Comparison of ENCODE assay signal across 8 mouse cellular contexts in the genomic region with DNA sequence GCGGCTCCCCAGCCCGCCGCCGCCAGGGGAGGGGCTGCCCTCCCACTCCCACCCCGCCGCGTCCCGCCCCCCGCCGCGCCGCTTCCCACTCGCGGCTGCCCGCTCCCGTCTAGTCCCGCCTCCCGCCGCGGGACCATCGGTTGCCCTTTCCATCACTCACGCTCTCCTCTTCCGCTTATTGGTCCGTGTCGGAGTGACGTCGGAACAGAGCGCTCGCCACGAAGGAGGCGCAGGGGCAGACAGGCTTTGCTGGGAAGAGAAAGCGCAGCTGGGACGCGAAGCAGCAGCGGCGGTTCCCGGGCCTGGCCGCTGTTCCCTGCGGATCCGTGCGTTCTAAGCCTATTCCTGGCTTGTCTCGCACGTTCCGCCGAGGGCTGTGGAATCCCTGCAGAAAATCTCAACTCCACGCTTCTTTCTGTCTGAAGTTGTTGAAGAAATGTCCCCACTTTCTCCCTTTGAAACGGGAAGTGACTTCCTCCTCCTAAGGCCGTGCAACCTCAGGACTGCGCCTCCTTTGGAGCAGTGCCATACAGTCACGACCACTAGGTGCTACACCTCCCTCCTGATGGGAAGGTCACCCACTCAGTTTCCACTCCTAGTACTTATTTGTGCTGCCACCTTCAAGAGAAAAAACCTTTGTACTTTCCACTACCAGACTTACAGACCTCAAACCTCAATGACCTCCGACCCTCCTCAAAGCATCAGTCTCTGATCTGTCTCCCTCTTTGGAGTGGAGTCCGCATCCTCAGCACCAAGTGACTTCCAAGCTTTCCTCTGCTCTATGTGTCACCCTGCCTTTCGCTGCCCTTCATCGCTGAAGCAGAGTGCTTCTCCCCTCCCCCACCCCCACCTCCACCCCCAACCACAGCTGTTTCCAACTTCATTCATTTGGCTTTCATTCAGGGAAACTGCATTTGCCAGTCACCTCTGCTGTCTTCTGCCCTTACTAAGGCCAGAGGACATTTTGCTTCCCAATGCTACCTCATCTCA. TPM values are rescaled to one million over a fixed set of nuclear protein-coding genes. Genes with fewer than 3 reads are reported as not detected.
DNase-seq lines count a peak whose midpoint lies in the region; ATAC-seq and TF ChIP-seq lines count a peak whose summit lies in the region.

A gene (minus strand): TSS at position 810 of the 990 bp plus-strand sequence.

- WGBS in forebrain, embryonic 12.5 days, result under 1% methylated on average over 41 of the region's 54 CpGs
- WGBS in heart, postnatal 0 days, result under 1% methylated on average over 39 of the region's 54 CpGs
- 1% methylated on average over 48 of the region's 54 CpGs for WGBS in liver, embryonic 16.5 days (ENCODE audit: insufficient replicate concordance)
- WGBS in neural tube, embryonic 13.5 days, result under 1% methylated on average over 44 of the region's 54 CpGs

- H3K4me2 ChIP-seq in forebrain, embryonic 12.5 days, result peak within 1 kb of the TSS; percentile 83
- H3K4me2 ChIP-seq in heart, postnatal 0 days (ENCODE audit: low read depth, low read length), result peak within 1 kb of the TSS; percentile 98
- H3K4me2 ChIP-seq in liver, embryonic 16.5 days (ENCODE audit: low read depth, low read length), result peak within 1 kb of the TSS; percentile 93
- H3K4me2 ChIP-seq in neural tube, embryonic 13.5 days, result peak within 1 kb of the TSS; percentile 74

- peak within 1 kb of the TSS; percentile 88 for H3K4me3 ChIP-seq in E14TG2a.4 (replicated peaks; ENCODE audit: low read length)
- peak within 1 kb of the TSS; percentile 89 for H3K4me3 ChIP-seq in forebrain, embryonic 12.5 days (replicated peaks)
- H3K4me3 ChIP-seq in heart, postnatal 0 days (ENCODE audit: low read depth, low read length), result peak within 1 kb of the TSS; percentile 74
- H3K4me3 ChIP-seq in liver, embryonic 16.5 days (ENCODE audit: low read depth, low read length), result peak within 1 kb of the TSS; percentile 70
- H3K4me3 ChIP-seq in neural tube, embryonic 13.5 days, result peak within 1 kb of the TSS; percentile 68

- H3K4me1 ChIP-seq in E14TG2a.4 (replicated peaks; ENCODE audit: low read depth, low read length), result peaks cover 25% of the 10 kb centered on the region
- peaks cover 27% of the 10 kb centered on the region for H3K4me1 ChIP-seq in forebrain, embryonic 12.5 days
- 0 out of 2 replicates have a peak, but pooled peaks cover 9% of the 10 kb centered on the region for H3K4me1 ChIP-seq in heart, postnatal 0 days (ENCODE audit: control insufficient read depth, insufficient read depth)
- peaks cover 11% of the 10 kb centered on the region for H3K4me1 ChIP-seq in liver, embryonic 16.5 days (ENCODE audit: control insufficient read depth, low read depth, low read length)
- peaks cover 41% of the 10 kb centered on the region for H3K4me1 ChIP-seq in neural tube, embryonic 13.5 days (replicated peaks)

- no peak for TF ChIP-seq EP300 in heart, postnatal 0 days (IDR thresholded peaks at IDR 0.05; ENCODE audit: low read depth)

- peak within 1 kb of the TSS; percentile 93 for H3K27ac ChIP-seq in forebrain, embryonic 12.5 days
- peak within 1 kb of the TSS; percentile 89 for H3K27ac ChIP-seq in heart, postnatal 0 days (ENCODE audit: low read depth)
- H3K27ac ChIP-seq in liver, embryonic 16.5 days (ENCODE audit: low read length), result peak within 1 kb of the TSS; percentile 61
- H3K27ac ChIP-seq in neural tube, embryonic 13.5 days (replicated peaks), result peak within 1 kb of the TSS; percentile 95

- no peaks in the 10 kb centered on the region for H3K9me3 ChIP-seq in E14TG2a.4 (ENCODE audit: low read length)
- no peaks in the 10 kb centered on the region for H3K9me3 ChIP-seq in forebrain, embryonic 12.5 days
- H3K9me3 ChIP-seq in heart, postnatal 0 days (replicated peaks; ENCODE audit: control insufficient read depth, low read length), result no peaks in the 10 kb centered on the region
- no peaks in the 10 kb centered on the region for H3K9me3 ChIP-seq in liver, embryonic 16.5 days (replicated peaks; ENCODE audit: control insufficient read depth, low read length)
- H3K9me3 ChIP-seq in neural tube, embryonic 13.5 days, result no peaks in the 10 kb centered on the region

- DNase-seq in c-Kit-positive CD71-positive TER-119-positive erythroid progenitor cells, embryonic 14.5 days (ENCODE audit: low spot score), result peak; percentile 84
- peak; percentile 98 for DNase-seq in heart, postnatal 0 days (ENCODE audit: low spot score)
- DNase-seq in kidney, postnatal 4 days, result peak; percentile 95 to 97
- peak; percentile 93 for DNase-seq in testis, postnatal 10 days (ENCODE audit: low spot score)

- peak within 1 kb of the TSS; percentile 89 for H3K9ac ChIP-seq in forebrain, embryonic 12.5 days
- peak within 1 kb of the TSS; percentile 67 for H3K9ac ChIP-seq in heart, postnatal 0 days (replicated peaks; ENCODE audit: low read depth, low read length)
- H3K9ac ChIP-seq in liver, embryonic 16.5 days (ENCODE audit: low read depth, low read length), result peak within 1 kb of the TSS; percentile 70
- H3K9ac ChIP-seq in neural tube, embryonic 13.5 days, result peak within 1 kb of the TSS; percentile 83

- peak; percentile 99 for ATAC-seq in forebrain, embryonic 12.5 days (ENCODE audit: low FRiP score)
- ATAC-seq in heart, postnatal 0 days (ENCODE audit: insufficient read depth, low read depth), result peak; percentile 98
- ATAC-seq in liver, embryonic 16.5 days (ENCODE audit: low read depth), result peak; percentile 95
- ATAC-seq in neural tube, embryonic 13.5 days (ENCODE audit: low read depth), result peak; percentile 99

- peaks cover 16% of the 10 kb centered on the region for H3K27me3 ChIP-seq in E14TG2a.4 (ENCODE audit: insufficient read depth, low read length)
- H3K27me3 ChIP-seq in forebrain, embryonic 12.5 days, result no peaks in the 10 kb centered on the region
- H3K27me3 ChIP-seq in heart, postnatal 0 days (ENCODE audit: control insufficient read depth, insufficient read depth, low read length), result no peaks in the 10 kb centered on the region
- 0 out of 2 replicates have a peak, but pooled peaks cover 2% of the 10 kb centered on the region for H3K27me3 ChIP-seq in liver, embryonic 16.5 days (ENCODE audit: control insufficient read depth, insufficient read depth, low read depth, low read length)
- H3K27me3 ChIP-seq in neural tube, embryonic 13.5 days, result no peaks in the 10 kb centered on the region

- TF ChIP-seq CTCF in E14TG2a.4 (conservative IDR thresholded peaks at IDR 0.05; ENCODE audit: low read length), result no peak
- TF ChIP-seq CTCF in heart, postnatal 0 days (IDR thresholded peaks at IDR 0.05; ENCODE audit: low read depth), result peak; percentile 27

- H3K36me3 ChIP-seq in E14TG2a.4 (ENCODE audit: insufficient read depth, low read length), result no peaks in the 10 kb centered on the region
- no peaks in the 10 kb centered on the region for H3K36me3 ChIP-seq in forebrain, embryonic 12.5 days (replicated peaks)
- no peaks in the 10 kb centered on the region for H3K36me3 ChIP-seq in heart, postnatal 0 days (replicated peaks; ENCODE audit: control insufficient read depth, insufficient read depth, low read length)
- no peaks in the 10 kb centered on the region for H3K36me3 ChIP-seq in liver, embryonic 16.5 days (ENCODE audit: control insufficient read depth, insufficient read depth)
- no peaks in the 10 kb centered on the region for H3K36me3 ChIP-seq in neural tube, embryonic 13.5 days

RNA-seq across cellular contexts. Expression of the gene that starts here (rescaled TPM):
- polyA plus RNA-seq in forebrain, embryonic 12.5 days (2016; fragmentation: Nextera tagmentation; extraction: Ambion mirVana), result 37.3 and 39.3 TPM in 2 replicates
- total RNA-seq in heart, postnatal 0 days (2014; rRNA removed; ENCODE audit: low replicate concordance), result 17.2 and 62.5 TPM in 2 replicates
- 9.3 and 9.7 TPM in 2 replicates for polyA plus RNA-seq in heart, postnatal 0 days (2015; fragmentation: Nextera tagmentation; extraction: Ambion mirVana)
- polyA plus RNA-seq in liver, embryonic 16.5 days (2015; fragmentation: Nextera tagmentation; extraction: Ambion mirVana), result 1.8 and 2.3 TPM in 2 replicates
- 57.0 and 59.0 TPM in 2 replicates for polyA plus RNA-seq in neural tube, embryonic 13.5 days (2015; fragmentation: Nextera tagmentation; extraction: Ambion mirVana)

Comparison
In these comparisons a context has a peak if more than half of its experiments do, and no peak if none do; other contexts are left out.
1. Peak in every context shown above with its lines: DNase-seq, ATAC-seq, H3K4me3 ChIP-seq and H3K27ac ChIP-seq.